ENCODE assay signal across 10 mouse cellular contexts in the genomic region with DNA sequence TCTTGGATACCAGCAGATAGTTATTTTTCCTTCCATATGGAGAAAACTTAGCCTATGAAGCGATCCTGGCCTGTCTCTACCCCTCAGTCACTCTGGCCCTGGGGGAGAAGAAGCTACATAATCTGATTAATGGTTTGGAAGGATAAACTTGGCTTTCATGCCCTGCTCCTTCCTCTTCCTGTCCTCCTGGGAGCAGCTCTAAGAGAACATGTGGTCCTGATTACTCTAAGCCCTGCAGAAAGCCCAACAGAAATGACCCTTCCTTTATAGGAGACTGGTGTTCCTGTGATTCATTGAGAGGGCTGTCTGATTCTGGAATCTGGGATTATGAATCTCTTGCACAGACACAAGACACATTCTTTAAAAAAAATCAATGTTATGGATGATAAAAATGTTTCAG.
A peak's percentile ranks its signal among the peaks of the same experiment; 100 is the strongest.
DNase-seq lines count a peak whose midpoint lies in the region.
"Had no signal": no experiment of that assay in that cellular context is flagged by ENCODE, and none has a peak within 500 bp of the region (broad histone marks: within the 10 kb centered on the region; RNA-seq: fewer than 3 reads in every experiment).

No protein-coding gene starts in this region.

- DNase-seq in gastrocnemius, postnatal 14 days = peak; percentile 4
- DNase-seq in gastrocnemius, adult 8-10 months (ENCODE audit: low spot score in 2 of 2) = no peak
- peak; percentile 6 for DNase-seq in kidney, postnatal 10 days
- no peak for DNase-seq in kidney, postnatal 25 days
- DNase-seq in embryo, embryonic 9.5 days (ENCODE audit: extremely low spot score) = peak; percentile 7
- peak; percentile 11 for DNase-seq in lung, postnatal 36 days
- DNase-seq in left cerebral cortex, postnatal 4 days = no peak
- no peak for DNase-seq in adrenal gland, postnatal 36 days
- DNase-seq: adrenal gland, adult 8-10 months; cerebellum, adult 9-11 months had no signal

- intact Hi-C loops in gastrocnemius, postnatal 14 days (cut with DNase I; ENCODE audit: low total_unique reads) = no loop called here
- intact Hi-C loops in left cerebral cortex, postnatal 4 days (cut with DNase I) = no loop called here

Comparison
In these comparisons a context has a peak if more than half of its experiments do, and no peak if none do; other contexts are left out.
1. DNase-seq: peak in gastrocnemius, postnatal 14 days (single experiment), kidney, postnatal 10 days (single experiment), embryo, embryonic 9.5 days (single experiment) and lung, postnatal 36 days (single experiment); none in gastrocnemius, adult 8-10 months (0 of 2), kidney, postnatal 25 days (0 of 2), left cerebral cortex, postnatal 4 days (single experiment) and adrenal gland, postnatal 36 days (0 of 2).